12 mouse cellular contexts compared by ENCODE assay signal in the genomic region with DNA sequence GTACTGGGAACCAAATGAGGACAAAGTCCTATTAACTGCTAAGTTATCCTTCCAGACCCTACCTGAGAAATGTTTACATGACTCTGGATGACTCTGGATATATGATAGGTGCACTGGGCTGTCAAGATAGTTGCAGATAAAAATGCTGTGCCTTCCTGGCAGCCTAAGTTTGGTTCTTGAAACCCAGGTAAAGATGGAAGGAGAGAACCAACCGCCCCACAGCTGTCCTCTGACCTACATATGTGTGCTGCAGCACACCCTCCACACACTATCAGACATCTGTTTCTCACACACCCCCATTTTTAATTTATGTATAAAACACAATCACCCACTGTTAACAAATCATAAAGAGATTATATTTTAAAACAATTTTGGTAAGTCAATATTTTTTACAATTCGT.
"Had no signal": no experiment of that assay in that cellular context is flagged by ENCODE, and none has a peak within 500 bp of the region (broad histone marks: within the 10 kb centered on the region; RNA-seq: fewer than 3 reads in every experiment).

No protein-coding gene starts in this region.

- H3K27me3 ChIP-seq: liver, embryonic 12.5 days; megakaryocyte, embryonic 14.5 days; midbrain, embryonic 13.5 days; midbrain, embryonic 15.5 days; neural tube, embryonic 12.5 days had no signal

- DNase-seq: lung, adult 18-20 months; lung, embryonic 14.5 days; lung, postnatal 10 days; lung, postnatal 4 days; right cerebral cortex, postnatal 14 days; spleen, adult 18-20 months had no signal

- H3K27ac ChIP-seq: liver, embryonic 12.5 days; liver, embryonic 14.5 days; midbrain, embryonic 13.5 days; midbrain, embryonic 15.5 days; neural tube, embryonic 12.5 days had no signal

- H3K36me3 ChIP-seq: liver, embryonic 12.5 days; midbrain, embryonic 13.5 days; midbrain, embryonic 15.5 days; neural tube, embryonic 12.5 days had no signal

- H3K4me1 ChIP-seq: liver, embryonic 12.5 days; megakaryocyte, embryonic 14.5 days; midbrain, embryonic 13.5 days; midbrain, embryonic 15.5 days; neural tube, embryonic 12.5 days had no signal

- H3K4me3 ChIP-seq: liver, embryonic 12.5 days; megakaryocyte, embryonic 14.5 days; midbrain, embryonic 13.5 days; midbrain, embryonic 15.5 days; neural tube, embryonic 12.5 days had no signal
